Mouse (Mus musculus) gastrocnemius, adult 2 months (tissue): ENCODE data around the gene Cyp2j9. TPM values are rescaled to one million over a fixed set of nuclear protein-coding genes. Genes with fewer than 3 reads are reported as not detected.

Source experiments
- DNase-seq: peaks from one replicate; pipeline ENCODE4 v3.0.0; 2022
- H3K27ac ChIP-seq: fragments of 200-600 bp; 2 replicates; pipeline ENCODE4 v1.8.1; 2022; ENCODE audit warnings: mild to moderate bottlenecking
- H3K4me3 ChIP-seq: fragments of 200-600 bp; 2 replicates; pipeline ENCODE4 v1.8.1; 2022; ENCODE audit warnings: mild to moderate bottlenecking, moderate library complexity
- CTCF ChIP-seq: fragments of 200-600 bp; IDR thresholded peaks from 2 replicates; pipeline ENCODE4 v1.8.1; 2022; ENCODE audit warnings: antibody characterized with exemption, mild to moderate bottlenecking, moderate library complexity
- intact Hi-C: fragments of 180-260 bp; cut with DNase I; formaldehyde crosslinking; loops from one replicate; pipeline ENCODE4 v1.15.1; 2025
- total RNA-seq, 2 experiments: library from RNA; stranded (reverse); gene quantifications; 2 replicates each; pipeline ENCODE4 v1.2.3; 2021

The Cyp2j9 gene
- total RNA-seq, 2 experiments from 2014 or later, result 0.36 to 0.50 TPM

DNA sequence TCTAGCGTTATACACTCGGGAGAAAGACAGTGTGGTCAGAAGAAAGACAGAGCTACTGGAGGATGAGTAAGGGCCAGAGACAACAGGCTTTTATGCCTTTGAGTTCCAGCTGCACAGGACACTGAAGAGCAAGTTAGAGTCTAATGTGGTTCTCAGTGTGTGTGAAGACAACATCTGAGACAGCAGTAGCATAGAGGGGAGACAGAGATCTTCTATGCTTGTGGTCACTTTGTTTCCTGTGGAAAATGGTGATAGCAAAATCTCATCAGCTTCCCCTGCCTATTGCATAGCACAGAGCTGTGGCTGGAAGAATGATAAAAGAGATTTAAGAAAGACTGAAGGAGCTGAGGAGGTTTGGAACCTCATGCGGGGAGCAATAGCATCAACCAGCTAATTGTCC is 39.8 kb downstream of the Cyp2j9 start:
- peak overlapping the region; percentile 83; the same call in 1 of the 2 replicates for H3K4me3 ChIP-seq
- H3K27ac ChIP-seq, result no peak overlapping the region
- TF ChIP-seq CTCF, result no peak
- intact Hi-C loops, result no loop called here
- no peak for DNase-seq

DNA sequence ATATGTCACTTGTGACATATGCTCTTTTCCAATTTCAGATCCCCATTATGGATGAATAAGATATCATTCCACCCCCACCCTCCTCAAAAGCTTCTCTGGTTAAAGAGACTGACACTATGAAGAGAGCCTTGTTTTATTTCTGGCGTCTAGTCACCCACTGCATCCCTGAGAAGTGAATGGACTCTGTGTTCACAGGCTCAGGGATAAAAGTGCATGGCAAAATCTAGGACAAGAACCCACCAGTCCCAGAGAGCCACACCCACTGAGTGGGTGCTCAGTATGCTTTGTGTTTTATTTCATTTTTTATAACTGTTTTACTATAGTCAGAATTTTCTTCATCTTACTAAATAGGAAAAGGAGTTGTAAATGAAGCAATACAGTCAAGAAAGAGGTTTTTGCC is 45.4 kb downstream of the Cyp2j9 start:
- intact Hi-C loops, result no loop called here
- no peak overlapping the region for H3K27ac ChIP-seq
- DNase-seq, result no peak
- TF ChIP-seq CTCF, result no peak
- no peak overlapping the region for H3K4me3 ChIP-seq

DNA sequence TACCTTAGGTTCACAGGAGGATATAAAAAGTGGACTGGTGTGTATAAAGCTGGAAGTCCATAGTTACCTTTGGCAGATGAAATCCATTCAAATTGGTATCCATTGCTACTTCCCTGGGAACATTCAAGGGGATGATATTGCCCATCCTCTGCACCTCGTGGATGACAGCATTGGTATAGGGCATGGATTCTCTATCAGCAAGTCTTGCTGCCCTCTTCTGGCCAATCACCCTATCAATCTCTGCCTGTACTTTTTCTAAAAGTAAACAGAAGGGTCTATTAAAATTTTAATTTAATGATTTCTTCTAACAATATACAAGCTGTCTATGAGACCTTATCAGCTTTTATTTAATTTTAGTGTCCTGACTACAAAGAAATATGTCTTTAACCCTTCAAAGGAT is 65.6 kb downstream of the Cyp2j9 start:
- DNase-seq, result no peak
- TF ChIP-seq CTCF, result peak; percentile 31; the same call in 1 of the 2 replicates
- intact Hi-C loops, result no loop called here
- Histone ChIP-seq H3K27ac (no peak overlapping the region), H3K4me3 (no peak overlapping the region)

DNA sequence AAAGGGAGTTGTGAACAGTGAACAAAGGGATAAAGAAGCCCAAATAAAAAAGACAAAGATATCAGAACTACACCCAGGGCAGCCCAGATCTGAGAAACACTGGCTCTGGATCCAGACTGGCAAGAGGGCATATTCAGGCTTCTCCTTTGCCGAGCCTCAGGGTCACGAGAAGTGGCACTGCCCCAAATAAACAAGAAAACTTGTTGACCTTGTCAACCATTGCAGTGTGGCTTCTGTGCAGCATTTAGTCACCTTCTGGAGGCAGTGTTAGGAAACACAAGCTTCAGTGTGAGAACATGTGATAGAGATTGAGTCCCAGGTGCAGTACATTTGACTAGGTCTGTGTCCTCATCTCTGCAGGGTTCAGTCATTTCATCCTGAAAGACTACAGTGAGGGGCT is 69.1 kb downstream of the Cyp2j9 start:
- intact Hi-C loops, result no loop called here
- DNase-seq, result no peak
- Histone ChIP-seq H3K27ac (no peak overlapping the region), H3K4me3 (no peak overlapping the region)
- TF ChIP-seq CTCF, result no peak

Other genes with a start within 250 kb of the Cyp2j9 start
- gene Cyp2j11, start 242.9 kb downstream of the Cyp2j9 start, total RNA-seq, result not detected
- gene Cyp2j8, start 84.2 kb downstream of the Cyp2j9 start, total RNA-seq, result not detected
- 1 to 10 TPM in 1 of 2 experiments, under 1 TPM in 1; 0.87 to 1.6 TPM for gene Cyp2j6, start 37.9 kb downstream of the Cyp2j9 start, total RNA-seq
- not detected for gene Cyp2j5, start 72.6 kb upstream of the Cyp2j9 start, total RNA-seq
- gene Gm12695, start 193.6 kb upstream of the Cyp2j9 start, total RNA-seq, result not detected